Mouse (Mus musculus) cortical plate, adult 2 months (tissue): ENCODE results near the gene Clk3. TPM values are rescaled to one million over a fixed set of nuclear protein-coding genes. Genes with fewer than 3 reads are reported as not detected.
A peak's percentile ranks its signal among the peaks of the same experiment; 100 is the strongest.
"Not testable (repeated sequence)": the region's sequence is repeated elsewhere in the genome, so short reads cannot be mapped to it uniquely, and the experiment has no call there.

Experiments
- H3K27ac ChIP-seq: fragments of 200-500 bp; 2 replicates; pipeline ENCODE4 v1.5.1; 2012; ENCODE audit warnings: low read length, control low read depth, inconsistent platforms; ENCODE audit not compliant: insufficient read depth
- H3K4me1 ChIP-seq: fragments of 200-500 bp; 2 replicates; pipeline ENCODE4 v1.6.1; 2011; ENCODE audit warnings: low read length; ENCODE audit not compliant: control insufficient read depth, insufficient read depth
- H3K4me3 ChIP-seq: fragments of 200-500 bp; 2 replicates; pipeline ENCODE4 v1.5.1; 2011; ENCODE audit warnings: mild to moderate bottlenecking, low read length, control low read depth; ENCODE audit not compliant: insufficient read depth
- CTCF ChIP-seq: fragments of 200-500 bp; IDR thresholded peaks from 2 replicates; pipeline ENCODE4 v1.5.1; 2011; ENCODE audit warnings: mild to moderate bottlenecking, control low read depth, low read length; ENCODE audit not compliant: insufficient read depth; ENCODE audit errors: extremely low read depth
- POLR2A ChIP-seq: fragments of 200-500 bp; IDR thresholded peaks from 2 replicates; pipeline ENCODE4 v1.6.1; 2011; ENCODE audit warnings: mild to moderate bottlenecking, low read length, control low read depth; ENCODE audit not compliant: insufficient read depth; ENCODE audit errors: extremely low read depth
- polyA plus RNA-seq: library from polyadenylated mRNA; depleted of rRNA; stranded (reverse); fragments of >200 nt; gene quantifications from 2 replicates; pipeline ENCODE4 v1.2.3, GENCODE M21; 2012

Gene Clk3
- polyA plus RNA-seq, 1 experiment = 166 TPM

GRCm38 (mm10) chr9:57728312-57728711 is 37.3 kb downstream of the Clk3 start:
- Histone ChIP-seq H3K4me1 (no peaks in the 10 kb centered on the region; the same call in 1 of the 2 replicates), H3K4me3 (no peak overlapping the region), H3K27ac (no peak overlapping the region)
- TF ChIP-seq POLR2A = no peak
- TF ChIP-seq CTCF = peak; percentile 31; the same call in 1 of the 2 replicates

GRCm38 (mm10) chr9:57724701-57725100 is 41.0 kb downstream of the Clk3 start:
- H3K4me3 ChIP-seq = no peak overlapping the region
- H3K27ac ChIP-seq = no peak overlapping the region
- no peaks in the 10 kb centered on the region; the same call in 1 of the 2 replicates for H3K4me1 ChIP-seq
- TF ChIP-seq POLR2A = no peak
- TF ChIP-seq CTCF = no peak

- no peak overlapping the region for H3K4me3 ChIP-seq
- H3K4me1 ChIP-seq = no peaks in the 10 kb centered on the region
- H3K27ac ChIP-seq = no peak overlapping the region
- TF ChIP-seq CTCF (no peak), POLR2A (no peak)
These were observed 41.9 kb downstream of the Clk3 start for GRCm38 (mm10) chr9:57723796-57724195.

- H3K4me1 ChIP-seq = no peaks in the 10 kb centered on the region
- H3K27ac ChIP-seq = no peak overlapping the region
- no peak overlapping the region for H3K4me3 ChIP-seq
- TF ChIP-seq POLR2A (no peak), CTCF (no peak)
These were observed 42.3 kb downstream of the Clk3 start for GRCm38 (mm10) chr9:57723315-57723715.

- H3K4me3 ChIP-seq = no peak overlapping the region
- no peak overlapping the region for H3K27ac ChIP-seq
- no peaks in the 10 kb centered on the region for H3K4me1 ChIP-seq
- TF ChIP-seq CTCF (no peak), POLR2A (no peak)
These were observed 43.3 kb downstream of the Clk3 start for GRCm38 (mm10) chr9:57722371-57722770.

GRCm38 (mm10) chr9:57720736-57721135 is 44.9 kb downstream of the Clk3 start:
- TF ChIP-seq POLR2A (no peak), CTCF (no peak)
- no peak overlapping the region for H3K4me3 ChIP-seq
- no peaks in the 10 kb centered on the region for H3K4me1 ChIP-seq
- H3K27ac ChIP-seq = no peak overlapping the region

- TF ChIP-seq CTCF (no peak), POLR2A (no peak)
- Histone ChIP-seq H3K27ac (no peak overlapping the region), H3K4me1 (no peaks in the 10 kb centered on the region), H3K4me3 (no peak overlapping the region)
These were observed 47.3 kb downstream of the Clk3 start for GRCm38 (mm10) chr9:57718408-57718807.

GRCm38 (mm10) chr9:57712194-57712593 is 53.5 kb downstream of the Clk3 start:
- Histone ChIP-seq H3K4me3 (no peak overlapping the region), H3K4me1 (peaks cover 5% of the 10 kb centered on the region; the same call in 1 of the 2 replicates), H3K27ac (no peak overlapping the region)
- TF ChIP-seq POLR2A (no peak), CTCF (peak; percentile 20; the same call in 1 of the 2 replicates)

GRCm38 (mm10) chr9:57710214-57710613 is 55.4 kb downstream of the Clk3 start:
- not testable (repeated sequence) for H3K27ac ChIP-seq, H3K4me3 ChIP-seq, H3K4me1 ChIP-seq

- H3K4me3 ChIP-seq = peak overlapping the region; percentile 59
- H3K27ac ChIP-seq = peak overlapping the region; percentile 83
- peaks cover 5% of the 10 kb centered on the region; the same call in 1 of the 2 replicates for H3K4me1 ChIP-seq
- TF ChIP-seq POLR2A (no peak), CTCF (no peak)
These were observed 56.9 kb downstream of the Clk3 start for GRCm38 (mm10) chr9:57708720-57709274.

- TF ChIP-seq POLR2A = peak; percentile 79
- no peak for TF ChIP-seq CTCF
- H3K27ac ChIP-seq = peak within 1 kb of the TSS; percentile 83
- peak within 1 kb of the TSS; percentile 59 for H3K4me3 ChIP-seq
- peaks cover 5% of the 10 kb centered on the region; the same call in 1 of the 2 replicates for H3K4me1 ChIP-seq
These were observed 57.5 kb downstream of the Clk3 start, which contains the start of gene Edc3 for GRCm38 (mm10) chr9:57708068-57708719. Gene Edc3 (plus strand): TSS chr9:57708540.
